Mouse (Mus musculus): ENCODE data around the gene Prr19.

DNA sequence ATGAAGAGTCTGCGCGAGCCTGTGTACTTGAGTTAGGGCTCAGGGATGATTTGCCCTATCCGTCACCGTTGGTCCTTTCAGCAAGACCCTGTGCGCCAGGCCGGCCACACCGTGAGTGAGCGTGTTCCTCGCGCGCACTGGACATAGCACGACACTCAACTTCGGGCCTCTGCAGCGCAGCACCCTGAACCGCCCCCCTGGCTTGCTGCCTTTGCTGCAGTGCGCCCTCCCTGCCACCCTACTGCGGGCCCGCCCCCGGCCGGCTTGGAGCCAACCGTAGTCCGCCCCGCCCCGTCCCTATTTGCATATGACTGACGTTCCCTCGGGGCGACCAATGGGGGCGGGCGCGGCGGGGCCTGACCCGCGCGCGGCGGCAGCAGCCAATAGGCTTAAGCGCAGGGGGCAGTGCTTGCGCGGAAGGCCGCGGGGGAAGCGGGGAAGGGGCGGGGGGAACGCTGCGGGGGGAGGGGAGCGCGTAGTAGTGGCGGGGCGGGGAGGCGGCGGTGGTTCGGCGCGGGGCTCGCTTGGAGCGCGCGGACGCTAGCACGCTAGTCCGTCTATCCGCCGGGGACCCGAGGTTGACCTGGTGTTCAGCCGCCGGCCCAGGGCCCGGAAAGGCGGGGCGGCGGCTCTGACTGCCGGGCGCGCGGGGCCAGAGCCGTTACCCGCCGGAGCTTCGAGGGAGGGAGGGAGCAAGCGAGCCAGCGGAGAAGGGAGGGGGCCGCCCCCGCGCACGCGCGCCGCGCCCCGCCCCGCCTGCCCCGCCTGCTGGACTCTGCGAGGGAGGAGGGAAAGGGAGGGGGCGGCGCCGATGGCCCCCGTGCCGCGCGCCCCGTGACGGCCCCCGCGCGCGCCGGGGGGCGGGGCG, 19.2 kb upstream of the Prr19 start:
- TF ChIP-seq CTCF (IDR thresholded peaks at IDR 0.05; ENCODE audit: borderline replicate concordance, insufficient read depth, low read length) (no peak), POLR2A (IDR thresholded peaks at IDR 0.05; ENCODE audit: low read depth, low read length) (peak; percentile 98)
